Mouse (Mus musculus) kidney, postnatal 25 days (tissue): Measurements from ENCODE around the gene Hspb9.

Experiments
- DNase-seq, 2 experiments: peaks; one replicate each; pipeline ENCODE4 v3.0.0; 2021; ENCODE audit warnings: mixed read lengths in 2 of 2

The Hspb9 gene

GRCm38 (mm10) chr11:100735134-100735865 lies 21.6 kb downstream of the Hspb9 start:
- no peak for DNase-seq

GRCm38 (mm10) chr11:100735954-100736745 lies 22.5 kb downstream of the Hspb9 start:
- DNase-seq, result no peak

GRCm38 (mm10) chr11:100736746-100737080 lies 23.1 kb downstream of the Hspb9 start:
- no peak for DNase-seq

GRCm38 (mm10) chr11:100737105-100737733 lies 23.6 kb downstream of the Hspb9 start:
- no peak for DNase-seq

- DNase-seq, result peak; percentile 99 to 100
These were observed 24.5 kb downstream of the Hspb9 start, which contains the start of gene Rab5c for GRCm38 (mm10) chr11:100738066-100738604. Gene Rab5c (minus strand): TSS chr11:100738215.

- DNase-seq, result no peak
These were observed 25.1 kb downstream of the Hspb9 start for GRCm38 (mm10) chr11:100738749-100739148.

GRCm38 (mm10) chr11:100741348-100741747 lies 27.7 kb downstream of the Hspb9 start:
- DNase-seq, result peak; percentile 76 to 91

GRCm38 (mm10) chr11:100745085-100745484 lies 31.4 kb downstream of the Hspb9 start:
- DNase-seq, result peak in 1 of 2 experiments; percentile 65

- DNase-seq, result no peak
These were observed 32.9 kb downstream of the Hspb9 start for GRCm38 (mm10) chr11:100746546-100746945.

GRCm38 (mm10) chr11:100747114-100747513 lies 33.5 kb downstream of the Hspb9 start:
- no peak for DNase-seq

- no peak for DNase-seq
These were observed 35.0 kb downstream of the Hspb9 start for GRCm38 (mm10) chr11:100748620-100749019.

GRCm38 (mm10) chr11:100749469-100749868 lies 35.8 kb downstream of the Hspb9 start:
- no peak for DNase-seq

- no peak for DNase-seq
These were observed 36.5 kb downstream of the Hspb9 start for GRCm38 (mm10) chr11:100750127-100750526.

GRCm38 (mm10) chr11:100752294-100752693 lies 38.6 kb downstream of the Hspb9 start:
- peak in 1 of 2 experiments; percentile 47 for DNase-seq

- no peak for DNase-seq
These were observed 40.5 kb downstream of the Hspb9 start for GRCm38 (mm10) chr11:100754021-100754692.

GRCm38 (mm10) chr11:100754693-100755057 lies 41.0 kb downstream of the Hspb9 start:
- no peak for DNase-seq

- no peak for DNase-seq
These were observed 42.8 kb downstream of the Hspb9 start for GRCm38 (mm10) chr11:100756476-100756875.

- no peak for DNase-seq
These were observed 43.9 kb downstream of the Hspb9 start for GRCm38 (mm10) chr11:100757566-100757965.

GRCm38 (mm10) chr11:100758707-100759610 lies 45.3 kb downstream of the Hspb9 start:
- DNase-seq, result peak in 1 of 2 experiments; percentile 65

GRCm38 (mm10) chr11:100759611-100760233 lies 46.1 kb downstream of the Hspb9 start, which contains the start of gene Kcnh4:
Gene Kcnh4 (minus strand): TSS chr11:100759942.
- DNase-seq, result peak; percentile 40 to 70

GRCm38 (mm10) chr11:100761547-100762045 lies 47.9 kb downstream of the Hspb9 start:
- peak; percentile 86 to 87 for DNase-seq
